In the genomic region with DNA sequence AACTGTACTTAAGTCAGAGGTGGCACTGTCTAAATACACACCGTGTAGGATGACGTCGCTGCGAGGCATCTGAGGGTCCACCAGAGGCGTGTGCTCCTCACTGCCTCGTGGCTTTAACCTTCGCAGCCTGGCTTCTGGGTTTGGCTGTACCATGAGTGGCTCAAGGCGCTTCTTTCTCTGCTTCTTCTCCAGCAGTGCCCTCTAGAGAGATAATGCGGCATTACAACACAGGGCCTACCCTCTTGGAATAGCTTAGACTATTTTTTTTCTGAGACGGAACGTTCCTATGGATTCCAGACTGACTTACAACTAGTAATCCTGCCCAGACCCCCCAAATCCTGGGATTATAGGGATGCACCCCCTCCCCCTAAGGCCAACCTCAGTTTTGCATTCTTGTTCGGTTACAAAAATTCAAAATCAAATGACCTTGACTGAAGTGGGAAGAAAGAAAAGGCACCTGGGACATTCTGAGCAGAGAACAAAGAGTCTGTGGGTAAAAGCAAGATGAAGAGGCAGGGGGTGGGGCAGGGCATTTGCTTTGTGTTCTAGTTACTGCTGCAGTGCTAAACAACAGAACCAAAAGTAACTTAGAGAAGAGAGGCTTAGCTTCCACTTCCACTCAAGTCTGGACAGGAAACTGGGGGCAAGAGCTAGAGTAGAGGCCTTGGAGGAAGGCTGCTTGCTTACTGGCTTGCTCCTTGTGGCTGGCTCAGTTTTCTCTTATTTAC, we compare ENCODE assay signal across 8 mouse cellular contexts. TPM values are rescaled to one million over a fixed set of nuclear protein-coding genes. Genes with fewer than 3 reads are reported as not detected.
A peak's percentile ranks its signal among the peaks of the same experiment; 100 is the strongest.
DNase-seq lines count a peak whose midpoint lies in the region; ATAC-seq and TF ChIP-seq lines count a peak whose summit lies in the region.

No protein-coding gene starts in this region.

- peak; percentile 49; the same call in 1 of the 2 replicates for ATAC-seq in intestine, postnatal 0 days
- ATAC-seq in midbrain, embryonic 11.5 days (ENCODE audit: low FRiP score) = peak; percentile 83

- H3K4me3 ChIP-seq in intestine, postnatal 0 days (ENCODE audit: low read depth, low read length) = no peak overlapping the region
- H3K4me3 ChIP-seq in midbrain, embryonic 11.5 days (ENCODE audit: low read depth, low read length) = no peak overlapping the region
- no peak overlapping the region for H3K4me3 ChIP-seq in spleen, adult 2 months (ENCODE audit: extremely low read depth, insufficient read depth, insufficient read length)

- no peak overlapping the region for H3K27ac ChIP-seq in intestine, postnatal 0 days (ENCODE audit: low read depth, low read length)
- H3K27ac ChIP-seq in midbrain, embryonic 11.5 days (ENCODE audit: low read depth, low read length) = no peak overlapping the region
- no peak overlapping the region for H3K27ac ChIP-seq in spleen, adult 2 months (ENCODE audit: insufficient read depth, low read length)

- H3K9ac ChIP-seq in intestine, postnatal 0 days (ENCODE audit: low read depth, low read length) = no peak overlapping the region
- H3K9ac ChIP-seq in midbrain, embryonic 11.5 days (ENCODE audit: low read length) = no peak overlapping the region

- H3K4me1 ChIP-seq in intestine, postnatal 0 days (replicated peaks; ENCODE audit: control insufficient read depth, insufficient read depth, low read length) = no peaks in the 10 kb centered on the region
- H3K4me1 ChIP-seq in midbrain, embryonic 11.5 days (ENCODE audit: control insufficient read depth, insufficient read depth, low read length) = no peaks in the 10 kb centered on the region
- no peaks in the 10 kb centered on the region; the same call in 1 of the 2 replicates for H3K4me1 ChIP-seq in spleen, adult 2 months (ENCODE audit: control insufficient read depth, insufficient read depth, insufficient read length)

- H3K27me3 ChIP-seq in intestine, postnatal 0 days (replicated peaks; ENCODE audit: control insufficient read depth, insufficient read depth, low read length) = no peaks in the 10 kb centered on the region
- H3K27me3 ChIP-seq in midbrain, embryonic 11.5 days (ENCODE audit: control insufficient read depth, insufficient read depth, low read length) = no peaks in the 10 kb centered on the region
- H3K27me3 ChIP-seq in spleen, adult 2 months (ENCODE audit: control insufficient read depth, insufficient read depth, low read length) = no peaks in the 10 kb centered on the region

- H3K4me2 ChIP-seq in intestine, postnatal 0 days (replicated peaks; ENCODE audit: low read depth) = no peak overlapping the region
- H3K4me2 ChIP-seq in midbrain, embryonic 11.5 days = no peak overlapping the region

- peak; percentile 55 for DNase-seq in 3134 (ENCODE audit: extremely low read depth, insufficient read length, low spot score)
- peak; percentile 51 to 66 for DNase-seq in adrenal gland, adult 18-20 months (ENCODE audit: low spot score in 2 of 2)
- peak; percentile 92 for DNase-seq in embryo, embryonic 10.5 days (ENCODE audit: low spot score)
- peak; percentile 94 for DNase-seq in heart, adult 11 months
- DNase-seq in left cerebral cortex, postnatal 36 days (ENCODE audit: low spot score in 2 of 2) = peak; percentile 48 to 59
- peak; percentile 92 for DNase-seq in midbrain, embryonic 11.5 days (ENCODE audit: low spot score, missing footprints)
- DNase-seq in spleen, adult 2 months (ENCODE audit: low read depth in 1 of 2, low spot score in 2 of 2) = peak; percentile 48 to 58

- intact Hi-C loops in left cerebral cortex, postnatal 36 days (cut with DNase I) = no loop called here

- 21% methylated on average over 12 of the region's 12 CpGs for WGBS in intestine, postnatal 0 days
- WGBS in midbrain, embryonic 11.5 days = 26% methylated on average over 12 of the region's 12 CpGs
- 14% methylated on average over 12 of the region's 12 CpGs for WGBS in spleen, adult 2 months

- peak; percentile 83 for TF ChIP-seq CTCF in intestine, postnatal 0 days (IDR thresholded peaks at IDR 0.05; ENCODE audit: low read depth)
- peak; percentile 22; the same call in 1 of the 2 replicates for TF ChIP-seq CTCF in spleen, adult 2 months (IDR thresholded peaks at IDR 0.05; ENCODE audit: extremely low read depth, insufficient read depth, insufficient read length, insufficient replicate concordance)

- peaks cover 11% of the 10 kb centered on the region for H3K36me3 ChIP-seq in intestine, postnatal 0 days (ENCODE audit: control insufficient read depth, insufficient read depth)
- H3K36me3 ChIP-seq in midbrain, embryonic 11.5 days (ENCODE audit: control insufficient read depth, insufficient read depth, low read length) = peaks cover 11% of the 10 kb centered on the region; the same call in 1 of the 2 replicates
- no peaks in the 10 kb centered on the region; the same call in 1 of the 2 replicates for H3K36me3 ChIP-seq in spleen, adult 2 months (ENCODE audit: control insufficient read depth, insufficient read depth, low read length)

- TF ChIP-seq POLR2A in spleen, adult 2 months (IDR thresholded peaks at IDR 0.05; ENCODE audit: low read depth, low read length) = no peak

- H3K9me3 ChIP-seq in intestine, postnatal 0 days (ENCODE audit: control insufficient read depth) = no peaks in the 10 kb centered on the region
- H3K9me3 ChIP-seq in midbrain, embryonic 11.5 days (ENCODE audit: control insufficient read depth, low read length) = no peaks in the 10 kb centered on the region; the same call in 1 of the 2 replicates

RNA-seq across cellular contexts. Expression of a gene that starts 21.1 kb away (rescaled TPM):
- total RNA-seq in adrenal gland, adult 18-20 months (2021) = 10 to 100 TPM; 22.0 to 36.4 TPM
- 3.0 and 4.4 TPM in 2 replicates for polyA plus RNA-seq in intestine, postnatal 0 days (2015; fragmentation: Nextera tagmentation; extraction: Ambion mirVana)
- total RNA-seq in left cerebral cortex, postnatal 36 days (2021) = 10 to 100 TPM; 14.3 to 21.9 TPM
- polyA plus RNA-seq in midbrain, embryonic 11.5 days (2014; fragmentation: Nextera tagmentation; extraction: Ambion mirVana) = 14.5 and 15.5 TPM in 2 replicates
- 5.9 and 6.7 TPM in 2 replicates for polyA plus RNA-seq in spleen, adult 2 months (2012; rRNA removed)

RNA-seq across cellular contexts. Expression of a gene that starts 28.1 kb away (rescaled TPM):
- total RNA-seq in adrenal gland, adult 18-20 months (2021) = 10 to 100 TPM; 13.9 to 15.3 TPM
- polyA plus RNA-seq in intestine, postnatal 0 days (2015; fragmentation: Nextera tagmentation; extraction: Ambion mirVana) = 39.1 and 39.5 TPM in 2 replicates
- 10 to 100 TPM; 17.8 TPM for total RNA-seq in left cerebral cortex, postnatal 36 days (2021)
- 176 and 178 TPM in 2 replicates for polyA plus RNA-seq in midbrain, embryonic 11.5 days (2014; fragmentation: Nextera tagmentation; extraction: Ambion mirVana)
- 14.9 and 16.0 TPM in 2 replicates for polyA plus RNA-seq in spleen, adult 2 months (2012; rRNA removed)

RNA-seq across cellular contexts. Expression of a gene that starts 28.2 kb away (rescaled TPM):
- 1 to 10 TPM; 1.8 to 1.9 TPM for total RNA-seq in adrenal gland, adult 18-20 months (2021)
- 4.7 and 5.7 TPM in 2 replicates for polyA plus RNA-seq in intestine, postnatal 0 days (2015; fragmentation: Nextera tagmentation; extraction: Ambion mirVana)
- 1 to 10 TPM; 1.2 TPM for total RNA-seq in left cerebral cortex, postnatal 36 days (2021)
- 49.8 and 55.3 TPM in 2 replicates for polyA plus RNA-seq in midbrain, embryonic 11.5 days (2014; fragmentation: Nextera tagmentation; extraction: Ambion mirVana)
- polyA plus RNA-seq in spleen, adult 2 months (2012; rRNA removed) = 10.8 and 12.7 TPM in 2 replicates

RNA-seq across cellular contexts. Expression of a gene that starts 33.9 kb away (rescaled TPM):
- total RNA-seq in adrenal gland, adult 18-20 months (2021) = 1 to 10 TPM; 2.6 to 3.8 TPM
- polyA plus RNA-seq in intestine, postnatal 0 days (2015; fragmentation: Nextera tagmentation; extraction: Ambion mirVana) = 1.4 and 1.5 TPM in 2 replicates
- total RNA-seq in left cerebral cortex, postnatal 36 days (2021) = 1 to 10 TPM in 1 of 2 experiments, under 1 TPM in 1; 0.39 to 1.2 TPM
- 0.39 and 1.7 TPM in 2 replicates for polyA plus RNA-seq in midbrain, embryonic 11.5 days (2014; fragmentation: Nextera tagmentation; extraction: Ambion mirVana)
- polyA plus RNA-seq in spleen, adult 2 months (2012; rRNA removed) = 0.41 and 0.67 TPM in 2 replicates

RNA-seq across cellular contexts. Expression of a gene that starts 40.7 kb away (rescaled TPM):
- not detected for total RNA-seq in adrenal gland, adult 18-20 months (2021)
- not detected in 2 replicates for polyA plus RNA-seq in intestine, postnatal 0 days (2015; fragmentation: Nextera tagmentation; extraction: Ambion mirVana)
- total RNA-seq in left cerebral cortex, postnatal 36 days (2021) = 1 to 10 TPM; 1.1 TPM
- polyA plus RNA-seq in midbrain, embryonic 11.5 days (2014; fragmentation: Nextera tagmentation; extraction: Ambion mirVana) = 0.25 and 0.44 TPM in 2 replicates
- polyA plus RNA-seq in spleen, adult 2 months (2012; rRNA removed) = 0.05 TPM in 1 of 2 replicates, not detected in the other
